Mouse (Mus musculus): ENCODE measurements around the gene Gm12169. TPM values are rescaled to one million over a fixed set of nuclear protein-coding genes. Genes with fewer than 3 reads are reported as not detected.
"Not testable (repeated sequence)": the region's sequence is repeated elsewhere in the genome, so short reads cannot be mapped to it uniquely, and the experiment has no call there.

The Gm12169 gene
- total RNA-seq (2021), result not detected
- long read RNA-seq, experiment 1, result 0 reads
- long read RNA-seq, experiment 2, result 0 reads

- no peak for DNase-seq (ENCODE audit: low spot score)
Measured at GRCm38 (mm10) chr11:46523912-46524311, at the start of gene Gm12169. Gm12169 (plus strand) TSS chr11:46524212.

- no peak for DNase-seq (ENCODE audit: low spot score)
Measured at GRCm38 (mm10) chr11:46474220-46474619, 49.8 kb upstream of the Gm12169 start.

- no peak for DNase-seq (ENCODE audit: low spot score)
Measured at GRCm38 (mm10) chr11:46479311-46479710, 44.7 kb upstream of the Gm12169 start.

GRCm38 (mm10) chr11:46480517-46480916 is 43.5 kb upstream of the Gm12169 start:
- DNase-seq (ENCODE audit: low spot score), result no peak

- no peak for DNase-seq (ENCODE audit: low spot score)
Measured at GRCm38 (mm10) chr11:46488231-46488630, 35.8 kb upstream of the Gm12169 start.

GRCm38 (mm10) chr11:46488650-46489049 is 35.4 kb upstream of the Gm12169 start:
- no peak for DNase-seq (ENCODE audit: low spot score)

- DNase-seq (ENCODE audit: low spot score), result no peak
Measured at GRCm38 (mm10) chr11:46507146-46507545, 16.9 kb upstream of the Gm12169 start.

GRCm38 (mm10) chr11:46509900-46510299 is 14.1 kb upstream of the Gm12169 start:
- no peak for DNase-seq (ENCODE audit: low spot score)

- DNase-seq (ENCODE audit: low spot score), result not testable (repeated sequence)
Measured at GRCm38 (mm10) chr11:46521341-46521740, 2.7 kb upstream of the Gm12169 start.

- no peak for DNase-seq (ENCODE audit: low spot score)
Measured at GRCm38 (mm10) chr11:46522719-46523118, 1.3 kb upstream of the Gm12169 start.

- DNase-seq (ENCODE audit: low spot score), result no peak
Measured at GRCm38 (mm10) chr11:46530149-46530548, 6.1 kb downstream of the Gm12169 start.

GRCm38 (mm10) chr11:46536978-46537377 is 13.0 kb downstream of the Gm12169 start:
- DNase-seq (ENCODE audit: low spot score), result no peak

- DNase-seq (ENCODE audit: low spot score), result no peak
Measured at GRCm38 (mm10) chr11:46543530-46543929, 19.5 kb downstream of the Gm12169 start.

GRCm38 (mm10) chr11:46549721-46550120 is 25.7 kb downstream of the Gm12169 start:
- DNase-seq (ENCODE audit: low spot score), result no peak

GRCm38 (mm10) chr11:46552741-46553140 is 28.7 kb downstream of the Gm12169 start:
- DNase-seq (ENCODE audit: low spot score), result no peak

- no peak for DNase-seq (ENCODE audit: low spot score)
Measured at GRCm38 (mm10) chr11:46561096-46561495, 37.1 kb downstream of the Gm12169 start.

GRCm38 (mm10) chr11:46564671-46565070 is 40.7 kb downstream of the Gm12169 start:
- no peak for DNase-seq (ENCODE audit: low spot score)

GRCm38 (mm10) chr11:46565967-46566366 is 42.0 kb downstream of the Gm12169 start:
- no peak for DNase-seq (ENCODE audit: low spot score)

GRCm38 (mm10) chr11:46569107-46569506 is 45.1 kb downstream of the Gm12169 start:
- DNase-seq (ENCODE audit: low spot score), result no peak

- DNase-seq (ENCODE audit: low spot score), result no peak
Measured at GRCm38 (mm10) chr11:46571327-46571726, 47.3 kb downstream of the Gm12169 start, which contains the start of gene BC053393. BC053393 (plus strand) TSS chr11:46571536.

- DNase-seq (ENCODE audit: low spot score), result no peak
Measured at GRCm38 (mm10) chr11:46578771-46579281, 54.8 kb downstream of the Gm12169 start.

GRCm38 (mm10) chr11:46580428-46580827 is 56.4 kb downstream of the Gm12169 start:
- DNase-seq (ENCODE audit: low spot score), result no peak

- DNase-seq (ENCODE audit: low spot score), result no peak
Measured at GRCm38 (mm10) chr11:46582741-46583140, 58.7 kb downstream of the Gm12169 start.
